Mouse (Mus musculus) kidney, embryonic 16.5 days (tissue): ENCODE data around the gene Agbl4. TPM values are rescaled to one million over a fixed set of nuclear protein-coding genes. Genes with fewer than 3 reads are reported as not detected.
A peak's percentile ranks its signal among the peaks of the same experiment; 100 is the strongest.

Experiments used
- ATAC-seq: fragments of 200-750 bp; cut with Nextera tagmentation; 2 replicates; pipeline ENCODE4 v1.8.0; 2017; ENCODE audit warnings: moderate TSS enrichment; ENCODE audit not compliant: low FRiP score, low TSS enrichment
- H3K27ac ChIP-seq: fragments of 300-500 bp; sonication (generic); 2 replicates; pipeline ENCODE4 v1.5.1; 2014; ENCODE audit warnings: low read length
- H3K27me3 ChIP-seq: fragments of 300-500 bp; sonication (generic); 2 replicates; pipeline ENCODE4 v1.6.1; 2014; ENCODE audit warnings: low read length, control low read depth, mixed read lengths; ENCODE audit not compliant: insufficient read depth
- H3K36me3 ChIP-seq: fragments of 300-500 bp; sonication (generic); 2 replicates; pipeline ENCODE4 v1.6.1; 2014; ENCODE audit warnings: low read length, control low read depth, mixed read lengths; ENCODE audit not compliant: insufficient read depth
- H3K4me1 ChIP-seq: fragments of 300-500 bp; sonication (generic); 2 replicates; pipeline ENCODE4 v1.6.1; 2014; ENCODE audit warnings: low read length, control low read depth, mixed read lengths; ENCODE audit not compliant: insufficient read depth
- H3K4me2 ChIP-seq: fragments of 300-500 bp; sonication (generic); replicated peaks from 2 replicates; pipeline ENCODE4 v1.6.1; 2014; ENCODE audit warnings: low read depth, low read length
- H3K4me3 ChIP-seq: fragments of 300-500 bp; sonication (generic); 2 replicates; pipeline ENCODE4 v1.5.1; 2014; ENCODE audit warnings: mild to moderate bottlenecking, low read length
- H3K9ac ChIP-seq: fragments of 300-500 bp; sonication (generic); replicated peaks from 2 replicates; pipeline ENCODE4 v1.6.1; 2014; ENCODE audit warnings: low read length
- H3K9me3 ChIP-seq: fragments of 300-500 bp; sonication (generic); 2 replicates; pipeline ENCODE4 v1.6.1; 2016; ENCODE audit warnings: low read length, control low read depth
- WGBS: fragments of 180-500 bp; shearing (Covaris S2); extraction: QIAGEN DNeasy Blood & Tissue Kit; methylation state at CpG from one replicate; pipeline ENCODE4 v1.1.7; 2014; 5-methylcytosine and 5-hydroxymethylcytosine counted together
- polyA plus RNA-seq: library from polyadenylated mRNA; unstranded; fragments of >200 nt; fragmentation: Nextera tagmentation; extraction: Ambion mirVana; gene quantifications from 2 replicates; pipeline ENCODE4 v1.2.1, GENCODE M21; 2015

The Agbl4 gene
- polyA plus RNA-seq, 1 experiment from 2014 or later, result 0.25 TPM

GRCm38 (mm10) chr4:111443906-111444615 lies 1046.6 kb downstream of the Agbl4 start:
- no peaks in the 10 kb centered on the region for H3K4me1 ChIP-seq
- H3K27me3 ChIP-seq, result no peaks in the 10 kb centered on the region
- ATAC-seq, result no peak
- no peaks in the 10 kb centered on the region for H3K9me3 ChIP-seq
- no peak overlapping the region for H3K4me2 ChIP-seq
- no peak overlapping the region for H3K9ac ChIP-seq
- H3K4me3 ChIP-seq, result no peak overlapping the region
- WGBS, result 77% methylated on average over 10 of the region's 10 CpGs
- no peak overlapping the region for H3K27ac ChIP-seq
- H3K36me3 ChIP-seq, result no peaks in the 10 kb centered on the region

- H3K9ac ChIP-seq, result no peak overlapping the region
- ATAC-seq, result no peak
- H3K4me1 ChIP-seq, result no peaks in the 10 kb centered on the region
- H3K4me3 ChIP-seq, result no peak overlapping the region
- H3K4me2 ChIP-seq, result no peak overlapping the region
- no peaks in the 10 kb centered on the region for H3K9me3 ChIP-seq
- no peaks in the 10 kb centered on the region for H3K36me3 ChIP-seq
- no peaks in the 10 kb centered on the region for H3K27me3 ChIP-seq
- WGBS, result 58% methylated on average over 1 of the region's 1 CpGs
- H3K27ac ChIP-seq, result no peak overlapping the region
These were observed 1047.2 kb downstream of the Agbl4 start for GRCm38 (mm10) chr4:111444616-111445160.

GRCm38 (mm10) chr4:111447918-111448317 lies 1050.5 kb downstream of the Agbl4 start:
- no peak overlapping the region for H3K4me3 ChIP-seq
- H3K4me1 ChIP-seq, result 0 out of 2 replicates have a peak, but pooled peaks cover 3% of the 10 kb centered on the region
- no peak for ATAC-seq
- WGBS, result 85% methylated on average over 3 of the region's 3 CpGs
- H3K4me2 ChIP-seq, result no peak overlapping the region
- H3K36me3 ChIP-seq, result no peaks in the 10 kb centered on the region
- no peaks in the 10 kb centered on the region for H3K27me3 ChIP-seq
- H3K27ac ChIP-seq, result no peak overlapping the region
- H3K9ac ChIP-seq, result no peak overlapping the region
- no peaks in the 10 kb centered on the region for H3K9me3 ChIP-seq

DNA sequence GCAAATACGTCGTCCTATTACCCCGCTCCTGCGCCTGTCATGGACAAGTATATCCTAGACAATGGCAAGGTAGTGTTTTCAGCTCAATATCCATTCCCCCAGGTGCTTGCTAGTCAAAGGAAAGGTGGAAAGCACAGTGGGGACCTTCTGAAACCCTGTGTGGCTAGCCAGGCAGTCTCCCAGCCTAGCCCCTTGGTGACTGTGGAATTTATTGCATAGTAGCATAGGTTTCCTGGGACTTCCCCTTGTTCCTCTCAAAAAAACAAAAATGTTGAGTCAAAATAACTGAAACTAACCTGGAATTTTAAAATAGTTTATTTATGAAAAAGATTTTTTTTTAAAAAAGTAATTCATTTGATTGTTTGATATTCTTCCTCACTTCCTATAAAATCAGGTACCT lies 1051.1 kb downstream of the Agbl4 start:
- H3K27me3 ChIP-seq, result no peaks in the 10 kb centered on the region
- no peak overlapping the region for H3K4me3 ChIP-seq
- no peak overlapping the region for H3K27ac ChIP-seq
- H3K36me3 ChIP-seq, result no peaks in the 10 kb centered on the region
- no peaks in the 10 kb centered on the region for H3K9me3 ChIP-seq
- no peak for ATAC-seq
- H3K4me2 ChIP-seq, result no peak overlapping the region
- H3K9ac ChIP-seq, result no peak overlapping the region
- H3K4me1 ChIP-seq, result 0 out of 2 replicates have a peak, but pooled peaks cover 3% of the 10 kb centered on the region
- WGBS, result 97% methylated on average over 4 of the region's 4 CpGs

DNA sequence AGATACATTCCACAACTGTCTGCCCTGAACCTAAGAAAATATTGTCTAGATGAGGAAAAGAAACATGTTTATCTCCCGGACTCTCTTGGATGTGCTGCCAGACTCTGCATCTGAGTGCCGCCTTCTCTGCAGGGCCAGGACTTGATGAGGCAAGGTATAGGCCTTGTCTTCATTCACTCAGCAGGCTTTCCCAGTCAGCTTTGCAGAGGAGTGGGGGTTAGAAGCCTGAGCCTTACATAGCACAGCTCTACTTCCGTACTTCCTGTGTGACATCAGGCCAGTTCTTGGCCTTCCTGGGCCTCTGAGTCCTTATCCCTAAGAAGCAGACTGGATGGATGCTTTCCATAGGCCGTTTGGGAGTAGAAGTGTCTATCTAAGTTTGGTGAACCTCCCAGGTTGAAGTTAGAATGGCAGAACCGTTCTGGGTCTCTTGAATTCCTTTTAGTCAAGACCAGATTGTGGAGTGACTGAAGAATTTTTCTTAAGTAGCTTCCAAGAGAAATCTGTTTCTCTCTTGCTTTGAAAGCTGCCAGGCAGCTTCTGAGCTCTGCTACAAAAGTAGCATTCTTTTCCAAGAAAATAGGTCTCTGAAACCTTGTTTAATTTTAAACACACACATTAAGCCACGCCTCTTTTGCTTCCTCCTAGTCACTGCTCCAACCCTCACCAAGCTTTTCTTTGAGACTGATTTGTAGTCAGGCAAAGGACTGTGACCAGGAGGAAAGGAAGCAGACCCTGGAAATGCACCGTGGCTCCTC lies 1052.2 kb downstream of the Agbl4 start:
- WGBS, result 63% methylated on average over 7 of the region's 7 CpGs
- Histone ChIP-seq H3K4me3 (no peak overlapping the region), H3K4me1 (0 out of 2 replicates have a peak, but pooled peaks cover 3% of the 10 kb centered on the region), H3K36me3 (peaks cover 7% of the 10 kb centered on the region), H3K27me3 (no peaks in the 10 kb centered on the region), H3K9me3 (no peaks in the 10 kb centered on the region), H3K9ac (no peak overlapping the region), H3K27ac (peak overlapping the region; percentile 3; the same call in 1 of the 2 replicates), H3K4me2 (no peak overlapping the region)
- ATAC-seq, result no peak

- 68% methylated on average over 7 of the region's 7 CpGs for WGBS
- H3K4me1 ChIP-seq, result 0 out of 2 replicates have a peak, but pooled peaks cover 3% of the 10 kb centered on the region
- peak; percentile 69 for ATAC-seq
- no peak overlapping the region for H3K4me2 ChIP-seq
- H3K9ac ChIP-seq, result no peak overlapping the region
- H3K36me3 ChIP-seq, result peaks cover 22% of the 10 kb centered on the region
- no peaks in the 10 kb centered on the region for H3K27me3 ChIP-seq
- H3K27ac ChIP-seq, result no peak overlapping the region
- H3K9me3 ChIP-seq, result no peaks in the 10 kb centered on the region
- H3K4me3 ChIP-seq, result no peak overlapping the region
These were observed 1053.9 kb downstream of the Agbl4 start for GRCm38 (mm10) chr4:111451283-111451918.

- no peak overlapping the region for H3K27ac ChIP-seq
- no peak for ATAC-seq
- peaks cover 22% of the 10 kb centered on the region for H3K36me3 ChIP-seq
- no peak overlapping the region for H3K9ac ChIP-seq
- 79% methylated on average over 5 of the region's 5 CpGs for WGBS
- no peaks in the 10 kb centered on the region for H3K9me3 ChIP-seq
- no peaks in the 10 kb centered on the region for H3K27me3 ChIP-seq
- H3K4me2 ChIP-seq, result no peak overlapping the region
- no peak overlapping the region for H3K4me3 ChIP-seq
- 0 out of 2 replicates have a peak, but pooled peaks cover 3% of the 10 kb centered on the region for H3K4me1 ChIP-seq
These were observed 1054.7 kb downstream of the Agbl4 start for GRCm38 (mm10) chr4:111452192-111452591.

DNA sequence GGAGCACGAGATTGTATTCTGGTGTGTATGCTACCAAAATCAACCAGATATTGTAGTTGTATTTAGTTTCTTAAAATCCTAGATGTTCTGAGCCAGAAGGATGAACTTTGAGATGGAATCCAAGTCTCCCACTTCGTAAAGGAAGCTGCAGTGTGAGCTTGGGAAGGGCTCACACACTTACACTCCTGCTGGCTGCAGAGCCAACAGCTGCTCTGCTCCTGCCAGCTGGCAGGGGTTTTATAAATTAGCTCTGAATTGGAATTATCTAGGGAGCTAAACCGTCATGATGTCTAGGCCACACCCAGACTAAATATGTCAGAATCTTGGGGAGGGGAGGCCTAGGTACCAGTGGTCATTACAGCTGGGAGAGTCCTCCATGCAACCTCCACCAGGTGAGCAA lies 1055.8 kb downstream of the Agbl4 start:
- WGBS, result 69% methylated on average over 3 of the region's 3 CpGs

GRCm38 (mm10) chr4:111455621-111456020 lies 1058.2 kb downstream of the Agbl4 start:
- 0 out of 2 replicates have a peak, but pooled peaks cover 3% of the 10 kb centered on the region for H3K4me1 ChIP-seq
- no peak overlapping the region for H3K27ac ChIP-seq
- ATAC-seq, result 0 out of 2 replicates have a peak, but pooled peaks have one; percentile 10
- no peaks in the 10 kb centered on the region for H3K27me3 ChIP-seq
- H3K36me3 ChIP-seq, result peaks cover 28% of the 10 kb centered on the region
- no peak overlapping the region for H3K9ac ChIP-seq
- no peak overlapping the region for H3K4me2 ChIP-seq
- no peak overlapping the region for H3K4me3 ChIP-seq
- H3K9me3 ChIP-seq, result no peaks in the 10 kb centered on the region
- WGBS, result 79% methylated on average over 5 of the region's 5 CpGs

More for the DNA sequence above, 1055.8 kb downstream of the Agbl4 start:
- Histone ChIP-seq H3K36me3 (peaks cover 22% of the 10 kb centered on the region), H3K27me3 (no peaks in the 10 kb centered on the region), H3K4me2 (no peak overlapping the region), H3K4me1 (0 out of 2 replicates have a peak, but pooled peaks cover 3% of the 10 kb centered on the region), H3K4me3 (no peak overlapping the region), H3K9me3 (no peaks in the 10 kb centered on the region), H3K27ac (no peak overlapping the region), H3K9ac (no peak overlapping the region)
- no peak for ATAC-seq
